Mouse (Mus musculus) embryonic facial prominence, embryonic 15.5 days (tissue): ENCODE results near the gene Fcgr4. TPM values are rescaled to one million over a fixed set of nuclear protein-coding genes. Genes with fewer than 3 reads are reported as not detected.

Experiments
- ATAC-seq: fragments of 200-750 bp; cut with Nextera tagmentation; 2 replicates; pipeline ENCODE4 v1.8.0; 2017; ENCODE audit warnings: low read depth, moderate TSS enrichment; ENCODE audit not compliant: insufficient number of reproducible peaks, low FRiP score, low TSS enrichment
- H3K27ac ChIP-seq: fragments of 300-500 bp; sonication (generic); replicated peaks from 2 replicates; pipeline ENCODE4 v1.5.1; 2015; ENCODE audit warnings: mild to moderate bottlenecking, inconsistent platforms
- H3K27me3 ChIP-seq: fragments of 300-500 bp; sonication (generic); 2 replicates; pipeline ENCODE4 v1.6.1; 2015; ENCODE audit warnings: inconsistent platforms
- H3K36me3 ChIP-seq: fragments of 300-500 bp; sonication (generic); 2 replicates; pipeline ENCODE4 v1.6.1; 2015; ENCODE audit warnings: mild to moderate bottlenecking, inconsistent platforms
- H3K4me1 ChIP-seq: fragments of 300-500 bp; sonication (generic); 2 replicates; pipeline ENCODE4 v1.6.1; 2015; ENCODE audit warnings: inconsistent platforms
- H3K4me2 ChIP-seq: fragments of 300-500 bp; sonication (generic); replicated peaks from 2 replicates; pipeline ENCODE4 v1.6.1; 2015; ENCODE audit warnings: mild to moderate bottlenecking, inconsistent platforms
- H3K4me3 ChIP-seq: fragments of 300-500 bp; sonication (generic); replicated peaks from 2 replicates; pipeline ENCODE4 v1.5.1; 2015; ENCODE audit warnings: mild to moderate bottlenecking, inconsistent platforms
- H3K9ac ChIP-seq: fragments of 300-500 bp; sonication (generic); 2 replicates; pipeline ENCODE4 v1.6.1; 2015; ENCODE audit warnings: inconsistent platforms
- H3K9me3 ChIP-seq: fragments of 300-500 bp; sonication (generic); replicated peaks from 2 replicates; pipeline ENCODE4 v1.6.1; 2016; ENCODE audit warnings: inconsistent platforms
- WGBS: fragments of 180-500 bp; shearing (Covaris S2); methylation state at CpG from one replicate; pipeline ENCODE4 v1.1.7; 2015; 5-methylcytosine and 5-hydroxymethylcytosine counted together
- polyA plus RNA-seq: library from polyadenylated mRNA; unstranded; fragments of >200 nt; fragmentation: Nextera tagmentation; extraction: Ambion mirVana; gene quantifications from 2 replicates; pipeline ENCODE4 v1.2.1, GENCODE M21; 2015

Gene Fcgr4
- polyA plus RNA-seq, 1 experiment from 2014 or later, result 1.8 TPM

DNA sequence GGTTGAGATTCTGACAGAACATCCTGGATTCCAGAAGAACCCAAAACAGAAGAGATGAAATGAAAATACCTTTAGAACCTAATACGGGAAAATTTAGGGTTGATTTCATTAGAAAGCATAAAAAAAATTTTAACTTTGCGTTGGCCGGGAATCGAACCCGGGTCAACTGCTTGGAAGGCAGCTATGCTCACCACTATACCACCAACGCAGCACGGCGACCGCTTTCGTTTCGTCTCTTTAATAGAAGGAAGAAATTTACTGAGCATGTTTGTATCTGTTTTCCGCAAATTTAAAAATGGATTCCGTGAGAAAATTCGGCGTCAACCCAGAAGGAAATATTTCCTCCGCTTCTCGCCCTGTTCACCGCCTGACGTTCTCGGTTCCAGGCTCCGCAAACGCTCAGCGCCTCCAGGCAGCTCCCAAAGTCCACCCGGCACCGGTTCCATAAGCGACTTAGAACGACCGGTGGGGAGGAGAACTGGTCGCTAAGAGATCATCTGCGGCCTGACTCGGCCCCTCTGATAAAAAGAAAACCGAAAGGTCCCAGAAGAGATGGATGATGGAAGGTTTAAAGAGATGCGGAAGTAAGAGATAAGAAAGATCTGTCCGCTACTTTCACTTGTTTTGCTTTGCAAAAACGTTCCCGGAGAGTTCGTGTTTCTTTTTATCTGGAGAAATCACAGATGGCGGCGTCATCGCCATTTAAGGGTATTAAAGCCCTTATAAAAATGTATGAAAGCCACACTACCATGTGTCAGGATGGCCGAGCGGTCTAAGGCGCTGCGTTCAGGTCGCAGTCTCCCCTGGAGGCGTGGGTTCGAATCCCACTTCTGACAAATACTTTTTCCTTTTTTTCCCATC lies 19.4 kb downstream of the Fcgr4 start:
- H3K27ac ChIP-seq, result peak overlapping the region; percentile 91
- H3K36me3 ChIP-seq, result no peaks in the 10 kb centered on the region
- peaks cover 10% of the 10 kb centered on the region; the same call in 1 of the 2 replicates for H3K4me1 ChIP-seq
- WGBS, result under 1% methylated on average over 47 of the region's 47 CpGs
- ATAC-seq, result peak; percentile 84
- H3K4me3 ChIP-seq, result peak overlapping the region; percentile 94
- no peaks in the 10 kb centered on the region for H3K9me3 ChIP-seq
- H3K4me2 ChIP-seq, result peak overlapping the region; percentile 56
- H3K27me3 ChIP-seq, result peaks cover 15% of the 10 kb centered on the region
- peak overlapping the region; percentile 78 for H3K9ac ChIP-seq

- Histone ChIP-seq H3K4me2 (no peak overlapping the region), H3K27ac (no peak overlapping the region), H3K4me1 (peaks cover 10% of the 10 kb centered on the region; the same call in 1 of the 2 replicates), H3K9me3 (no peaks in the 10 kb centered on the region), H3K36me3 (no peaks in the 10 kb centered on the region), H3K9ac (no peak overlapping the region), H3K4me3 (no peak overlapping the region), H3K27me3 (peaks cover 15% of the 10 kb centered on the region)
- no peak for ATAC-seq
- WGBS, result 76% methylated on average over 6 of the region's 6 CpGs
These were observed 20.4 kb downstream of the Fcgr4 start for GRCm38 (mm10) chr1:171039135-171039534.

GRCm38 (mm10) chr1:171039880-171040279 lies 21.2 kb downstream of the Fcgr4 start:
- H3K36me3 ChIP-seq, result no peaks in the 10 kb centered on the region
- no peak overlapping the region for H3K4me2 ChIP-seq
- 82% methylated on average over 7 of the region's 7 CpGs for WGBS
- no peak for ATAC-seq
- no peak overlapping the region for H3K4me3 ChIP-seq
- H3K9me3 ChIP-seq, result no peaks in the 10 kb centered on the region
- no peak overlapping the region for H3K9ac ChIP-seq
- H3K27me3 ChIP-seq, result peaks cover 15% of the 10 kb centered on the region
- H3K4me1 ChIP-seq, result peaks cover 8% of the 10 kb centered on the region; the same call in 1 of the 2 replicates
- no peak overlapping the region for H3K27ac ChIP-seq

- H3K9me3 ChIP-seq, result no peaks in the 10 kb centered on the region
- H3K4me1 ChIP-seq, result peaks cover 2% of the 10 kb centered on the region; the same call in 1 of the 2 replicates
- no peak overlapping the region for H3K9ac ChIP-seq
- WGBS, result 64% methylated on average over 3 of the region's 3 CpGs
- no peak for ATAC-seq
- H3K27ac ChIP-seq, result peak overlapping the region; percentile 95
- peak overlapping the region; percentile 52 for H3K4me2 ChIP-seq
- H3K27me3 ChIP-seq, result peaks cover 5% of the 10 kb centered on the region; the same call in 1 of the 2 replicates
- H3K36me3 ChIP-seq, result no peaks in the 10 kb centered on the region
- H3K4me3 ChIP-seq, result peak overlapping the region; percentile 78
These were observed 25.0 kb downstream of the Fcgr4 start for GRCm38 (mm10) chr1:171043594-171044153.

- H3K4me1 ChIP-seq, result peaks cover 2% of the 10 kb centered on the region; the same call in 1 of the 2 replicates
- WGBS, result 0% methylated on average over 33 of the region's 33 CpGs
- H3K27ac ChIP-seq, result peak overlapping the region; percentile 95
- H3K9me3 ChIP-seq, result no peaks in the 10 kb centered on the region
- peak overlapping the region; percentile 52 for H3K4me2 ChIP-seq
- ATAC-seq, result peak; percentile 94
- H3K9ac ChIP-seq, result peak overlapping the region; percentile 54
- H3K27me3 ChIP-seq, result peaks cover 5% of the 10 kb centered on the region; the same call in 1 of the 2 replicates
- peak overlapping the region; percentile 78 for H3K4me3 ChIP-seq
- H3K36me3 ChIP-seq, result no peaks in the 10 kb centered on the region
These were observed 25.8 kb downstream of the Fcgr4 start for GRCm38 (mm10) chr1:171044365-171045078.

DNA sequence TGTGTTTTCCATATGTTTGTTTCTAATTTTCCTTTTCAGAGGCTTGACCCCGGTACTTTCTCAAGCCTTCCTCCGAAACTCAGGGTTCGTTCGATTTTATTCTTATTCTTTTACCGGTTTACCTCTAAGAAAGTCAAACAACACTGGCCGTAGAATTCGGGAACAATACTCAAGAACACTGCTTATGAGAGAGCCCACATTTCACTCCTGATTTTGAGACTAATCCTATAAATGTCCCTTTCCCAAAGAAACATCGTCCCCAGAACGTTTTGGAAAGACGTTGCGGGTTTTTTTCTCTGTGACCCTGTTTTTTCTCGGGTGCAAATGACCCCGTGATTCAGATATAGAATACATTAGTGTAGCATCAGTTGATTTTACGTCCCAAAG lies 26.4 kb downstream of the Fcgr4 start:
- ATAC-seq, result no peak
- no peak overlapping the region for H3K9ac ChIP-seq

DNA sequence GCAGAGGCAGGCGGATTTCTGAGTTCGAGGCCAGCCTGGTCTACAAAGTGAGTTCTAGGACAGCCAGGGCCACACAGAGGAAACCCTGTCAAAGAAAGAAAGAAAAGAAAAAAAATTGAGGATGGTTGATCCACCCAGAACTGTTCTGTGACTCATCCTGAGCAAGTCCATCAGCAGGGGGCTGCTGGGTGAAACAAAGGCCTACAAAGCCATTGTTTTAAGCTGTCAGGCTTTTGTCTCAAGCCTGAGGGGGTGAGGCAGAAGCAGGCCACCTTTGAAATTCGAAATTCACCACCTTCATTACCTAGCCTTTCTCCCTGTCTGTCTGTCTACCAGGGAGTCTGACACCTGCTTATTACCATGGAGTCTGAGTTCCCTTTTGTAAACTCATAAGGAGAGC lies 27.8 kb downstream of the Fcgr4 start:
- Histone ChIP-seq H3K4me3 (no peak overlapping the region), H3K9ac (no peak overlapping the region), H3K4me2 (no peak overlapping the region), H3K9me3 (no peaks in the 10 kb centered on the region), H3K36me3 (no peaks in the 10 kb centered on the region), H3K27me3 (no peaks in the 10 kb centered on the region), H3K27ac (no peak overlapping the region), H3K4me1 (peaks cover 2% of the 10 kb centered on the region; the same call in 1 of the 2 replicates)
- 74% methylated on average over 3 of the region's 3 CpGs for WGBS
- no peak for ATAC-seq

More for the DNA sequence above, 26.4 kb downstream of the Fcgr4 start:
- no peaks in the 10 kb centered on the region for H3K9me3 ChIP-seq
- H3K4me3 ChIP-seq, result peak overlapping the region; percentile 78
- H3K4me1 ChIP-seq, result peaks cover 2% of the 10 kb centered on the region; the same call in 1 of the 2 replicates
- peaks cover 4% of the 10 kb centered on the region; the same call in 1 of the 2 replicates for H3K27me3 ChIP-seq
- WGBS, result 5% methylated on average over 14 of the region's 14 CpGs
- H3K4me2 ChIP-seq, result peak overlapping the region; percentile 52
- H3K36me3 ChIP-seq, result no peaks in the 10 kb centered on the region
- no peak overlapping the region for H3K27ac ChIP-seq

DNA sequence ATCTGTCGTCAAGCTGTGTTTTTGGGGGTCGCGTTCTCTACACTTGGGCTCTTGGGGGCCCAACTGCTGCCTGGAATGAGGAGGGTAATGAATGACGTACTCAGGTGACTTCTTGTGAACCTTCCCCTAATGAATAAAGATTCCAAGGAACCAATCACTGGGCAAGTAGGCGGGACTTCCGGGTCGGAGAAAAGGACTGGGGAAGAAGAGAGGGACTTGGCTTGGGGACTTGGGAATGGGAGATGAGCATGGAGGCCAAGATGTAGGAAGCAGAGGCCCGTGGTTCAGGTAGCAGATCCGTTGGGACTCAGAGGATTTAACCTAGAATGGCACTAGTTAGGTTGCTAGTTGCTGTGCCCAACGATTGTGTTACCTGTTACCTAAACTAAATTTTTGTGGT lies 30.5 kb downstream of the Fcgr4 start:
- peak overlapping the region; percentile 13 for H3K4me3 ChIP-seq
- H3K36me3 ChIP-seq, result no peaks in the 10 kb centered on the region
- H3K27me3 ChIP-seq, result no peaks in the 10 kb centered on the region
- ATAC-seq, result no peak
- H3K9ac ChIP-seq, result no peak overlapping the region
- 48% methylated on average over 10 of the region's 10 CpGs for WGBS
- no peak overlapping the region for H3K27ac ChIP-seq
- H3K4me1 ChIP-seq, result peaks cover 2% of the 10 kb centered on the region; the same call in 1 of the 2 replicates
- no peak overlapping the region; the same call in 1 of the 2 replicates for H3K4me2 ChIP-seq
- no peaks in the 10 kb centered on the region for H3K9me3 ChIP-seq

GRCm38 (mm10) chr1:171050774-171051173 lies 32.1 kb downstream of the Fcgr4 start:
- Histone ChIP-seq H3K4me2 (no peak overlapping the region), H3K9ac (no peak overlapping the region), H3K27me3 (no peaks in the 10 kb centered on the region), H3K4me1 (no peaks in the 10 kb centered on the region), H3K27ac (no peak overlapping the region), H3K9me3 (no peaks in the 10 kb centered on the region), H3K36me3 (no peaks in the 10 kb centered on the region), H3K4me3 (no peak overlapping the region)
- WGBS, result 81% methylated on average over 7 of the region's 7 CpGs
- no peak for ATAC-seq

DNA sequence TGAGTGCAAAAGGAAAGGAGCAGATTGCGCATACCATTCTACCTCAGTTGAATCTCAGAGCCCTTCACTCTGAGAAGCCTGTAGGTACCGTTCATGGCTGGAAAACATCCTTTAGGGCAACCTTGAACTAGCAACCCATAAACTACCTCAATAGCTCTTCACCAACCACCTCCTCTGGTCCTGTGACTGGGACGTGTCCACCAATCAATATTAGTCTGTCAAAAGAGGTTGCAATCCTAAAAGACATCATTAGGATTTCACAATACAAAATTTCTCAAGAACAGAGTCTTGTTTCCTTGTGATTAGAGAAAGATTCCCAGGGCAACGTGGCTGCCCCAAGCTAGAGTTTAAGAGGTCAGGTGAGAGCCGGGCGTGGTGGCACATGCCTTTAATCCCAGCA lies 34.6 kb downstream of the Fcgr4 start:
- no peak for ATAC-seq
- Histone ChIP-seq H3K9me3 (no peaks in the 10 kb centered on the region), H3K4me1 (no peaks in the 10 kb centered on the region), H3K4me2 (no peak overlapping the region), H3K36me3 (no peaks in the 10 kb centered on the region), H3K4me3 (no peak overlapping the region), H3K27ac (no peak overlapping the region), H3K27me3 (no peaks in the 10 kb centered on the region), H3K9ac (no peak overlapping the region)
- 81% methylated on average over 6 of the region's 6 CpGs for WGBS

GRCm38 (mm10) chr1:171057253-171057652 lies 38.5 kb downstream of the Fcgr4 start:
- Histone ChIP-seq H3K36me3 (no peaks in the 10 kb centered on the region), H3K27me3 (no peaks in the 10 kb centered on the region), H3K9me3 (no peaks in the 10 kb centered on the region), H3K4me3 (no peak overlapping the region), H3K27ac (no peak overlapping the region), H3K4me1 (no peaks in the 10 kb centered on the region), H3K9ac (no peak overlapping the region), H3K4me2 (no peak overlapping the region)
- WGBS, result 86% methylated on average over 5 of the region's 5 CpGs
- no peak for ATAC-seq
